Mouse (Mus musculus) ES-Bruce4 (cell line): ENCODE measurements around the gene Comt. TPM values are rescaled to one million over a fixed set of nuclear protein-coding genes. Genes with fewer than 3 reads are reported as not detected.

Experiments used
- H3K27ac ChIP-seq: 2 replicates; pipeline ENCODE4 v1.5.1; 2012; ENCODE audit warnings: low read length, inconsistent platforms; ENCODE audit not compliant: insufficient read depth
- H3K27me3 ChIP-seq: 2 replicates; pipeline ENCODE4 v1.6.1; 2012; ENCODE audit warnings: mild to moderate bottlenecking, low read length, inconsistent platforms; ENCODE audit not compliant: control insufficient read depth, poor library complexity, insufficient read depth, severe bottlenecking
- H3K36me3 ChIP-seq: 2 replicates; pipeline ENCODE4 v1.6.1; 2012; ENCODE audit warnings: inconsistent platforms, mild to moderate bottlenecking, low read length, moderate library complexity; ENCODE audit not compliant: control insufficient read depth, poor library complexity, insufficient read depth, severe bottlenecking
- H3K4me1 ChIP-seq: one replicate; pipeline ENCODE4 v1.8.1; 2011; ENCODE audit warnings: low read length; ENCODE audit not compliant: control insufficient read depth, insufficient read depth
- H3K4me3 ChIP-seq: 2 replicates; pipeline ENCODE4 v1.5.1; 2011; ENCODE audit warnings: low read depth, mild to moderate bottlenecking, low read length
- H3K9ac ChIP-seq: 2 replicates; pipeline ENCODE4 v1.6.1; 2012; ENCODE audit warnings: low read depth, mild to moderate bottlenecking, inconsistent platforms; ENCODE audit not compliant: poor library complexity, severe bottlenecking
- H3K9me3 ChIP-seq: replicated peaks from 2 replicates; pipeline ENCODE4 v1.6.1; 2012; ENCODE audit warnings: mild to moderate bottlenecking, low read length, inconsistent platforms; ENCODE audit not compliant: control insufficient read depth, poor library complexity, insufficient read depth, severe bottlenecking
- CTCF ChIP-seq: IDR thresholded peaks from one replicate; pipeline ENCODE4 v1.8.1; 2011; ENCODE audit warnings: low read depth, low read length
- EP300 ChIP-seq: IDR thresholded peaks from 2 replicates; pipeline ENCODE4 v1.6.1; 2011; ENCODE audit warnings: low read depth, low read length; ENCODE audit not compliant: insufficient read depth
- POLR2A ChIP-seq: IDR thresholded peaks from one replicate; pipeline ENCODE4 v1.8.1; 2011; ENCODE audit warnings: low read length; ENCODE audit not compliant: insufficient read depth
- polyA plus RNA-seq: library from polyadenylated mRNA; stranded (reverse); fragments of >200 nt; gene quantifications from 2 replicates; pipeline ENCODE4 v1.2.4, GENCODE M21; 2011; ENCODE audit warnings: low read depth; ENCODE audit not compliant: missing spikeins, insufficient read depth, insufficient read length

Gene Comt
- polyA plus RNA-seq, 1 experiment: 13.6 TPM

- Histone ChIP-seq H3K4me3 (no peak overlapping the region), H3K36me3 (no peaks in the 10 kb centered on the region), H3K27me3 (no peaks in the 10 kb centered on the region), H3K9me3 (no peaks in the 10 kb centered on the region), H3K27ac (no peak overlapping the region), H3K9ac (no peak overlapping the region), H3K4me1 (no peaks in the 10 kb centered on the region)
- no peak for TF ChIP-seq EP300
- no peak for TF ChIP-seq CTCF
- TF ChIP-seq POLR2A: no peak
These were observed 14.7 kb downstream of the Comt start for GRCm38 (mm10) chr16:18411802-18412476.

- H3K9me3 ChIP-seq: no peaks in the 10 kb centered on the region
- H3K4me1 ChIP-seq: no peaks in the 10 kb centered on the region
- no peak overlapping the region for H3K4me3 ChIP-seq
- no peak overlapping the region for H3K9ac ChIP-seq
- no peaks in the 10 kb centered on the region for H3K27me3 ChIP-seq
- H3K36me3 ChIP-seq: no peaks in the 10 kb centered on the region
- TF ChIP-seq EP300: no peak
- TF ChIP-seq CTCF: no peak
- no peak for TF ChIP-seq POLR2A
- no peak overlapping the region for H3K27ac ChIP-seq
These were observed 15.5 kb downstream of the Comt start for GRCm38 (mm10) chr16:18411026-18411649.

- Histone ChIP-seq H3K9ac (no peak overlapping the region), H3K36me3 (no peaks in the 10 kb centered on the region), H3K27ac (no peak overlapping the region), H3K4me3 (no peak overlapping the region), H3K27me3 (no peaks in the 10 kb centered on the region), H3K9me3 (no peaks in the 10 kb centered on the region), H3K4me1 (no peaks in the 10 kb centered on the region)
- TF ChIP-seq CTCF (no peak), POLR2A (no peak), EP300 (no peak)
These were observed 16.2 kb downstream of the Comt start for GRCm38 (mm10) chr16:18410418-18410817.

- H3K27me3 ChIP-seq: no peaks in the 10 kb centered on the region
- no peaks in the 10 kb centered on the region for H3K4me1 ChIP-seq
- H3K9ac ChIP-seq: no peak overlapping the region
- TF ChIP-seq CTCF: no peak
- TF ChIP-seq EP300: no peak
- no peak for TF ChIP-seq POLR2A
- H3K27ac ChIP-seq: no peak overlapping the region
- no peak overlapping the region for H3K4me3 ChIP-seq
- no peaks in the 10 kb centered on the region for H3K36me3 ChIP-seq
- no peaks in the 10 kb centered on the region for H3K9me3 ChIP-seq
These were observed 16.9 kb downstream of the Comt start for GRCm38 (mm10) chr16:18409776-18410175.

GRCm38 (mm10) chr16:18407912-18408311, 18.7 kb downstream of the Comt start:
- TF ChIP-seq CTCF: no peak
- no peak for TF ChIP-seq EP300
- TF ChIP-seq POLR2A: no peak
- Histone ChIP-seq H3K9ac (no peak overlapping the region), H3K27ac (no peak overlapping the region), H3K9me3 (no peaks in the 10 kb centered on the region), H3K36me3 (0 out of 2 replicates have a peak, but pooled peaks cover 3% of the 10 kb centered on the region), H3K4me1 (no peaks in the 10 kb centered on the region), H3K4me3 (no peak overlapping the region), H3K27me3 (no peaks in the 10 kb centered on the region)

GRCm38 (mm10) chr16:18406293-18406692, 20.4 kb downstream of the Comt start:
- 0 out of 2 replicates have a peak, but pooled peaks cover 3% of the 10 kb centered on the region for H3K36me3 ChIP-seq
- no peaks in the 10 kb centered on the region for H3K27me3 ChIP-seq

More at GRCm38 (mm10) chr16:18406293-18406692, 20.4 kb downstream of the Comt start:
- Histone ChIP-seq H3K4me3 (no peak overlapping the region), H3K9ac (no peak overlapping the region), H3K9me3 (no peaks in the 10 kb centered on the region), H3K4me1 (peaks cover under 1% of the 10 kb centered on the region), H3K27ac (no peak overlapping the region)
- TF ChIP-seq CTCF (peak; percentile 86), POLR2A (no peak)
